Mouse (Mus musculus): ENCODE measurements around the gene Pfdn2.

Pfdn2 gene

DNA sequence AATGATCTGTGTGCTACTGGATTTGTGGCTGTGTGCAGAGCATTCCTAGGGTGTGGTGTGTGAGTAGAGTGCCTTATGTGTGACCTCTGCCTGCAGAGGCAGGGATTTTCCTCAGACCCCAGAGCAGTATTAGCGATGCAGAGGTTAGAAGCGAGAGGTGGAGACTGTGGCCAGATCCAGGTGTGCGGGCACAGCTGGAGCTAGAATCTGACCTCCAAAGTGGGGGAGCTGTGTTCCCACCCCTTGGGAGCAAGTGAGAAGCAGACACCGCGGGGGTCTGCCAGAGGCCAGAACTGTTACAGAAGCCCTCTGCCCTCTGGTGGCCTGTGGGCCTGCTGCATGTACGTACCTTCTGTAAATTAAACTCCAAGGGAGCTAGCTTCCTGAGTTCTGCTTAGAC is 41.6 kb downstream of the Pfdn2 start:
- in situ Hi-C loops (cut with MboI; ENCODE audit: low pct_unique_long_range_greater_than_20kb in 1 of 2, low sequenced_read_pairs in 2 of 2, unreplicated experiment in 1 of 2), result no loop called here

GRCm38 (mm10) chr1:171388376-171389102 is 43.1 kb downstream of the Pfdn2 start, which contains the start of gene Arhgap30:
Gene Arhgap30, plus strand, starts transcription at chr1:171388954.
- in situ Hi-C loops (cut with MboI; ENCODE audit: low pct_unique_long_range_greater_than_20kb in 1 of 2, low sequenced_read_pairs in 2 of 2, unreplicated experiment in 1 of 2), result no loop called here

DNA sequence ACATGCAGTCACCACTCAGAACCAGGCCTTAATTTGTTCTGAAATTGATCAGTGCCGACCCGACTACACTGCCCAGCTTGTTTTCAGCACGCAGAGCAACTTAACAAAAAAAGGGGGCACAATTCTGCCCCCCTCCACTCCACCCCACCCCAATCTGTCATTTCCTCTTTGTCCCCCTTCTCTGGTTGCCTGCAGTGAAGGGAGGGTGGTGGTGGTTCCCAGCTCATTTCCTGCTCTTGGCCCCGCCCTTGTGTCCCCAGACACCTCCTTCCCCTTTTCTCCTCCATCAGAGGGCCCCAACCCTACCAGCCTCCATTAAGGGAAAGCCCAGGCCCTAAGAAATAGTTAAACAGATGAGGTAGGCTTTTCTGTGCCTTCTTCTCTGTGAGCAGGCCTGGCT is 44.6 kb downstream of the Pfdn2 start:
- in situ Hi-C loops (cut with MboI; ENCODE audit: low pct_unique_long_range_greater_than_20kb in 1 of 2, low sequenced_read_pairs in 2 of 2, unreplicated experiment in 1 of 2), result no loop called here

GRCm38 (mm10) chr1:171401821-171402220 is 56.4 kb downstream of the Pfdn2 start:
- in situ Hi-C loops (cut with MboI; ENCODE audit: low pct_unique_long_range_greater_than_20kb in 1 of 2, low sequenced_read_pairs in 2 of 2, unreplicated experiment in 1 of 2), result no loop called here

DNA sequence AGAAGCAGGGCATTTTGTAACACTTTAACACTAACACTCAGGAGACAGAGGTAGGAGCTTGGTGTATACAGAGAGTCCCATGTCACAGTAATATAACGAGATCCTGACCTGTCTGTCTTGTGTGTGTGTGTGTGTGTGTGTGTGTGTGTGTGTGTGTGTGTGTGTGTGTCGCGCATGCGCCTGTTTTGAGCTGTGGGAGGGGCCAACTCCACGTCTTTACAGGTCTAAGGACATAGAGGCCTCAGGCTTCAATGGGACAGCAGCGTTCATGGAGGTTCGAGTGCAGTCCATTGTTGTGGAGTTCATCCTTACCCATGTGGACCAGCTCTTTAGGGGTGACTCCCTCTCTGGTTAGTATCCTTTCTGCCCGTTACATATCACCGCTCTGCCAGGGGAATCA is 57.5 kb downstream of the Pfdn2 start:
- in situ Hi-C loops (cut with MboI; ENCODE audit: low pct_unique_long_range_greater_than_20kb in 1 of 2, low sequenced_read_pairs in 2 of 2, unreplicated experiment in 1 of 2), result no loop called here

GRCm38 (mm10) chr1:171407263-171407662 is 61.8 kb downstream of the Pfdn2 start:
- in situ Hi-C loops (cut with MboI; ENCODE audit: low pct_unique_long_range_greater_than_20kb in 1 of 2, low sequenced_read_pairs in 2 of 2, unreplicated experiment in 1 of 2), result no loop called here
